Mouse (Mus musculus): ENCODE results near the gene Rln3.

GRCm38 (mm10) chr8:84069750-84070149 is 24.9 kb upstream of the Rln3 start:
- TF ChIP-seq POLR2A (IDR thresholded peaks at IDR 0.05; ENCODE audit: borderline replicate concordance, control insufficient read depth, low read depth, low read length): no peak
- no peak for TF ChIP-seq CTCF (IDR thresholded peaks at IDR 0.05; ENCODE audit: control insufficient read depth, insufficient read depth, low read length)
